Mouse (Mus musculus): ENCODE measurements around the gene Nkx1-1.

The Nkx1-1 gene

GRCm38 (mm10) chr5:33400819-33401218 lies 33.0 kb downstream of the Nkx1-1 start:
- DNase-seq, result no peak

GRCm38 (mm10) chr5:33396828-33397227 lies 36.9 kb downstream of the Nkx1-1 start:
- DNase-seq, result no peak

DNA sequence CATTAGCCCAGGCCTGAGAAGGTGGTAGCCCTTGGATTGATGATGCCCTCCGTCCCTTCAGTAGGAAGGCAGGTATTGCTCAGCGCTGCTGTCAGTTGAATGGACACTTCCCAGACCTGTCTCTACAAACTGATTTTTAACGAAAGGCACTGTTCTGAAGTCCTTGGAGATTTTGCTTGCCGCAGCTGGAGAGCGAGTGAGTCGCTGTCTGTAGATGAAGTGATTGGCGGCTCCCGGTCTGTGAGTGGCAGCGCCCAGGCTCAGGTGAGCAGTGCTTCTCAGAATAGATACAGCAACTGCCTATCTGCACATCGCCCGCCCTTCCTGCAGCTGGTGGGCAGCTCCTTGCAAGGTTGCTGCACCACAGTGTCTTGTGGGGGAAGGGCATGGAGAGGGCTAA lies 38.1 kb downstream of the Nkx1-1 start:
- DNase-seq, result no peak

- DNase-seq, result peak; percentile 41 to 73
These were observed 40.0 kb downstream of the Nkx1-1 start for GRCm38 (mm10) chr5:33393803-33394202.

DNA sequence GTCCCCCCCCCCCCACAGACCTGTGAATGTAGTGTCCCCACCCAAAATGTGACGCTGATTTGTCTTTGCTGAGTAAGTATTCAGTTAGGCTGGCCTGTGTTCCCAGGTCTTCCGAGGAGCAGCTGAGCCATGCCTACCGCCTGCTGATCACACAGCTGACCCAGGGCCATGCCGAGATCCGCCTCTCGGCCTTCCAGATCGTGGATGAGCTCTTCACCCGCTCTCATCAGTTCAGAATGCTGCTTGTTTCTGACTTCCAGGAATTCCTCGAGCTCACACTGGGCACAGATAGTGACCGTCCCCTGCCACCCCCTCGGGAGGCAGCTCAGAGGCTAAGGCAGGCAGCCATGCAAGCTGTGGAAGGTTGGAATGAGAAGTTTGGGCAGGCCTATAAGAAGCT lies 46.2 kb downstream of the Nkx1-1 start:
- no peak for DNase-seq

Data from spleen, adult 18-20 months (tissue).